Mouse (Mus musculus): ENCODE data around the gene Fgfrl1. TPM values are rescaled to one million over a fixed set of nuclear protein-coding genes. Genes with fewer than 3 reads are reported as not detected.

The Fgfrl1 gene
- polyA plus RNA-seq, 1 experiment: 65.1 TPM

GRCm38 (mm10) chr5:108711968-108712367 lies 19.8 kb downstream of the Fgfrl1 start:
- Histone ChIP-seq H3K27ac (ENCODE audit: insufficient read depth, low read depth, low read length) (no peak overlapping the region), H3K4me3 (ENCODE audit: insufficient read depth, low read depth, low read length) (no peak overlapping the region), H3K4me1 (ENCODE audit: control insufficient read depth, insufficient read depth, low read length) (peaks cover 15% of the 10 kb centered on the region), H3K27me3 (replicated peaks; ENCODE audit: control insufficient read depth, insufficient read depth, low read length) (no peaks in the 10 kb centered on the region), H3K36me3 (ENCODE audit: control insufficient read depth, insufficient read depth, low read length) (no peaks in the 10 kb centered on the region)
- no peak for DNase-seq
- TF ChIP-seq CTCF (conservative IDR thresholded peaks at IDR 0.05; ENCODE audit: insufficient read depth, insufficient read length, low read depth, low read length) (no peak), POLR2A (IDR thresholded peaks at IDR 0.05; ENCODE audit: low read depth, low read length) (no peak)
- WGBS: 82% methylated on average over 6 of the region's 6 CpGs

- TF ChIP-seq POLR2A (IDR thresholded peaks at IDR 0.05; ENCODE audit: low read depth, low read length) (no peak), CTCF (conservative IDR thresholded peaks at IDR 0.05; ENCODE audit: insufficient read depth, insufficient read length, low read depth, low read length) (no peak)
- Histone ChIP-seq H3K27me3 (replicated peaks; ENCODE audit: control insufficient read depth, insufficient read depth, low read length) (no peaks in the 10 kb centered on the region), H3K36me3 (ENCODE audit: control insufficient read depth, insufficient read depth, low read length) (no peaks in the 10 kb centered on the region), H3K27ac (ENCODE audit: insufficient read depth, low read depth, low read length) (no peak overlapping the region), H3K4me1 (ENCODE audit: control insufficient read depth, insufficient read depth, low read length) (peaks cover 11% of the 10 kb centered on the region), H3K4me3 (ENCODE audit: insufficient read depth, low read depth, low read length) (no peak overlapping the region)
- WGBS: 86% methylated on average over 2 of the region's 2 CpGs
- DNase-seq: no peak
Observed at GRCm38 (mm10) chr5:108713096-108713495, 20.9 kb downstream of the Fgfrl1 start.

GRCm38 (mm10) chr5:108713691-108714090 lies 21.5 kb downstream of the Fgfrl1 start:
- Histone ChIP-seq H3K4me1 (ENCODE audit: control insufficient read depth, insufficient read depth, low read length) (peaks cover 7% of the 10 kb centered on the region), H3K36me3 (ENCODE audit: control insufficient read depth, insufficient read depth, low read length) (no peaks in the 10 kb centered on the region), H3K27me3 (replicated peaks; ENCODE audit: control insufficient read depth, insufficient read depth, low read length) (no peaks in the 10 kb centered on the region), H3K27ac (ENCODE audit: insufficient read depth, low read depth, low read length) (no peak overlapping the region), H3K4me3 (ENCODE audit: insufficient read depth, low read depth, low read length) (no peak overlapping the region)
- TF ChIP-seq CTCF (conservative IDR thresholded peaks at IDR 0.05; ENCODE audit: insufficient read depth, insufficient read length, low read depth, low read length): no peak
- no peak for TF ChIP-seq POLR2A (IDR thresholded peaks at IDR 0.05; ENCODE audit: low read depth, low read length)
- no peak for DNase-seq

- Histone ChIP-seq H3K4me1 (ENCODE audit: control insufficient read depth, insufficient read depth, low read length) (peaks cover 3% of the 10 kb centered on the region; the same call in 1 of the 2 replicates), H3K27me3 (replicated peaks; ENCODE audit: control insufficient read depth, insufficient read depth, low read length) (no peaks in the 10 kb centered on the region), H3K4me3 (ENCODE audit: insufficient read depth, low read depth, low read length) (no peak overlapping the region), H3K27ac (ENCODE audit: insufficient read depth, low read depth, low read length) (no peak overlapping the region), H3K36me3 (ENCODE audit: control insufficient read depth, insufficient read depth, low read length) (no peaks in the 10 kb centered on the region)
- no peak for TF ChIP-seq CTCF (conservative IDR thresholded peaks at IDR 0.05; ENCODE audit: insufficient read depth, insufficient read length, low read depth, low read length)
- TF ChIP-seq POLR2A (IDR thresholded peaks at IDR 0.05; ENCODE audit: low read depth, low read length): no peak
- 49% methylated on average over 6 of the region's 6 CpGs for whole genome bisulfite sequencing
- peak; percentile 46 for DNase-seq
Observed at GRCm38 (mm10) chr5:108714149-108714548, 22.0 kb downstream of the Fgfrl1 start.

GRCm38 (mm10) chr5:108715974-108716373 lies 23.8 kb downstream of the Fgfrl1 start:
- Histone ChIP-seq H3K27ac (ENCODE audit: insufficient read depth, low read depth, low read length) (no peak overlapping the region), H3K4me3 (ENCODE audit: insufficient read depth, low read depth, low read length) (no peak overlapping the region), H3K36me3 (ENCODE audit: control insufficient read depth, insufficient read depth, low read length) (no peaks in the 10 kb centered on the region), H3K27me3 (replicated peaks; ENCODE audit: control insufficient read depth, insufficient read depth, low read length) (no peaks in the 10 kb centered on the region), H3K4me1 (ENCODE audit: control insufficient read depth, insufficient read depth, low read length) (no peaks in the 10 kb centered on the region)
- no peak for DNase-seq
- 83% methylated on average over 1 of the region's 1 CpGs for WGBS
- no peak for TF ChIP-seq CTCF (conservative IDR thresholded peaks at IDR 0.05; ENCODE audit: insufficient read depth, insufficient read length, low read depth, low read length)
- no peak for TF ChIP-seq POLR2A (IDR thresholded peaks at IDR 0.05; ENCODE audit: low read depth, low read length)

GRCm38 (mm10) chr5:108718051-108718450 lies 25.9 kb downstream of the Fgfrl1 start:
- WGBS: 71% methylated on average over 4 of the region's 4 CpGs
- Histone ChIP-seq H3K4me3 (ENCODE audit: insufficient read depth, low read depth, low read length) (no peak overlapping the region), H3K27me3 (replicated peaks; ENCODE audit: control insufficient read depth, insufficient read depth, low read length) (no peaks in the 10 kb centered on the region), H3K36me3 (ENCODE audit: control insufficient read depth, insufficient read depth, low read length) (no peaks in the 10 kb centered on the region), H3K4me1 (ENCODE audit: control insufficient read depth, insufficient read depth, low read length) (no peaks in the 10 kb centered on the region), H3K27ac (ENCODE audit: insufficient read depth, low read depth, low read length) (no peak overlapping the region)
- DNase-seq: no peak
- no peak for TF ChIP-seq POLR2A (IDR thresholded peaks at IDR 0.05; ENCODE audit: low read depth, low read length)
- no peak for TF ChIP-seq CTCF (conservative IDR thresholded peaks at IDR 0.05; ENCODE audit: insufficient read depth, insufficient read length, low read depth, low read length)

- WGBS: 80% methylated on average over 7 of the region's 7 CpGs
- no peak overlapping the region for H3K4me3 ChIP-seq (ENCODE audit: insufficient read depth, low read depth, low read length)
- no peak for DNase-seq
- TF ChIP-seq CTCF (conservative IDR thresholded peaks at IDR 0.05; ENCODE audit: insufficient read depth, insufficient read length, low read depth, low read length) (no peak), POLR2A (IDR thresholded peaks at IDR 0.05; ENCODE audit: low read depth, low read length) (no peak)
- H3K4me1 ChIP-seq (ENCODE audit: control insufficient read depth, insufficient read depth, low read length): no peaks in the 10 kb centered on the region
- no peak overlapping the region for H3K27ac ChIP-seq (ENCODE audit: insufficient read depth, low read depth, low read length)
- no peaks in the 10 kb centered on the region for H3K27me3 ChIP-seq (replicated peaks; ENCODE audit: control insufficient read depth, insufficient read depth, low read length)
- H3K36me3 ChIP-seq (ENCODE audit: control insufficient read depth, insufficient read depth, low read length): no peaks in the 10 kb centered on the region
Observed at GRCm38 (mm10) chr5:108719761-108720160, 27.6 kb downstream of the Fgfrl1 start.

- Histone ChIP-seq H3K27me3 (replicated peaks; ENCODE audit: control insufficient read depth, insufficient read depth, low read length) (no peaks in the 10 kb centered on the region), H3K27ac (ENCODE audit: insufficient read depth, low read depth, low read length) (no peak overlapping the region), H3K4me3 (ENCODE audit: insufficient read depth, low read depth, low read length) (no peak overlapping the region), H3K36me3 (ENCODE audit: control insufficient read depth, insufficient read depth, low read length) (no peaks in the 10 kb centered on the region), H3K4me1 (ENCODE audit: control insufficient read depth, insufficient read depth, low read length) (no peaks in the 10 kb centered on the region)
- no peak for TF ChIP-seq CTCF (conservative IDR thresholded peaks at IDR 0.05; ENCODE audit: insufficient read depth, insufficient read length, low read depth, low read length)
- no peak for TF ChIP-seq POLR2A (IDR thresholded peaks at IDR 0.05; ENCODE audit: low read depth, low read length)
- WGBS: 42% methylated on average over 2 of the region's 2 CpGs
- peak; percentile 46 for DNase-seq
Observed at GRCm38 (mm10) chr5:108724006-108724405, 31.8 kb downstream of the Fgfrl1 start.
